Mouse (Mus musculus): ENCODE measurements at regions not wholly inside any gene's neighbourhood (a gene's known extent, or its start where the extent isn't known, plus 50 kb on each side); places are given as distances from the start of the nearest gene placed in this dataset.

- Histone ChIP-seq H3K4me3 (no peak overlapping the region), H3K27me3 (replicated peaks) (no peaks in the 10 kb centered on the region), H3K36me3 (no peaks in the 10 kb centered on the region), H3K4me2 (replicated peaks) (no peak overlapping the region), H3K9me3 (no peaks in the 10 kb centered on the region), H3K9ac (0 out of 2 replicates have a peak overlapping the region, but pooled peaks have one; percentile 3), H3K4me1 (peaks cover 56% of the 10 kb centered on the region), H3K27ac (peak overlapping the region; percentile 92)
- ATAC-seq (ENCODE audit: low FRiP score, low read depth) = no peak
- 71% methylated on average over 16 of the region's 16 CpGs for WGBS
Observed at GRCm38 (mm10) chr8:126667721-126668656, 74.2 kb upstream of the Irf2bp2 start.

GRCm38 (mm10) chr8:126667086-126667720, 73.4 kb upstream of the Irf2bp2 start:
- H3K27ac ChIP-seq = peak overlapping the region; percentile 92
- ATAC-seq (ENCODE audit: low FRiP score, low read depth) = peak; percentile 38
- H3K4me3 ChIP-seq = no peak overlapping the region
- peaks cover 64% of the 10 kb centered on the region for H3K4me1 ChIP-seq
- WGBS = 55% methylated on average over 12 of the region's 12 CpGs
- peak overlapping the region; percentile 38 for H3K4me2 ChIP-seq (replicated peaks)
- peak overlapping the region; percentile 36 for H3K9ac ChIP-seq
- no peaks in the 10 kb centered on the region for H3K27me3 ChIP-seq (replicated peaks)
- H3K9me3 ChIP-seq = no peaks in the 10 kb centered on the region
- H3K36me3 ChIP-seq = no peaks in the 10 kb centered on the region

- no peaks in the 10 kb centered on the region for H3K27me3 ChIP-seq (replicated peaks)
- peak overlapping the region; percentile 38 for H3K4me2 ChIP-seq (replicated peaks)
- peak; percentile 91 for ATAC-seq (ENCODE audit: low FRiP score, low read depth)
- no peaks in the 10 kb centered on the region for H3K9me3 ChIP-seq
- 2% methylated on average over 15 of the region's 15 CpGs for whole genome bisulfite sequencing
- peak overlapping the region; percentile 92 for H3K27ac ChIP-seq
- peak overlapping the region; percentile 36 for H3K9ac ChIP-seq
- peaks cover 71% of the 10 kb centered on the region for H3K4me1 ChIP-seq
- H3K4me3 ChIP-seq = no peak overlapping the region
- H3K36me3 ChIP-seq = no peaks in the 10 kb centered on the region
Observed at GRCm38 (mm10) chr8:126666327-126667085, 72.7 kb upstream of the Irf2bp2 start.

- peaks cover 78% of the 10 kb centered on the region for H3K4me1 ChIP-seq
- peak overlapping the region; percentile 38 for H3K4me2 ChIP-seq (replicated peaks)
- no peaks in the 10 kb centered on the region for H3K27me3 ChIP-seq (replicated peaks)
- H3K9ac ChIP-seq = 0 out of 2 replicates have a peak overlapping the region, but pooled peaks have one; percentile 18
- no peaks in the 10 kb centered on the region for H3K36me3 ChIP-seq
- H3K27ac ChIP-seq = peak overlapping the region; percentile 92
- 20% methylated on average over 18 of the region's 18 CpGs for WGBS
- no peak for ATAC-seq (ENCODE audit: low FRiP score, low read depth)
- H3K9me3 ChIP-seq = no peaks in the 10 kb centered on the region
- H3K4me3 ChIP-seq = no peak overlapping the region
Observed at GRCm38 (mm10) chr8:126665581-126666241, 71.9 kb upstream of the Irf2bp2 start.

GRCm38 (mm10) chr8:126664891-126665290, 71.1 kb upstream of the Irf2bp2 start:
- Histone ChIP-seq H3K36me3 (no peaks in the 10 kb centered on the region), H3K9ac (no peak overlapping the region), H3K4me2 (replicated peaks) (no peak overlapping the region), H3K9me3 (no peaks in the 10 kb centered on the region), H3K27me3 (replicated peaks) (no peaks in the 10 kb centered on the region), H3K4me3 (no peak overlapping the region), H3K4me1 (peaks cover 87% of the 10 kb centered on the region), H3K27ac (peak overlapping the region; percentile 92; the same call in 1 of the 2 replicates)
- no peak for ATAC-seq (ENCODE audit: low FRiP score, low read depth)
- 59% methylated on average over 5 of the region's 5 CpGs for WGBS

GRCm38 (mm10) chr8:126662797-126663784, 69.3 kb upstream of the Irf2bp2 start:
- H3K27me3 ChIP-seq (replicated peaks) = no peaks in the 10 kb centered on the region
- peak overlapping the region; percentile 32; the same call in 1 of the 2 replicates for H3K27ac ChIP-seq
- H3K4me2 ChIP-seq (replicated peaks) = peak overlapping the region; percentile 2; the same call in 1 of the 2 replicates
- peaks cover 84% of the 10 kb centered on the region for H3K4me1 ChIP-seq
- no peak overlapping the region for H3K4me3 ChIP-seq
- no peak for ATAC-seq (ENCODE audit: low FRiP score, low read depth)
- WGBS = 41% methylated on average over 14 of the region's 14 CpGs
- no peaks in the 10 kb centered on the region for H3K9me3 ChIP-seq
- H3K9ac ChIP-seq = peak overlapping the region; percentile 40; the same call in 1 of the 2 replicates
- H3K36me3 ChIP-seq = no peaks in the 10 kb centered on the region

- ATAC-seq (ENCODE audit: low FRiP score, low read depth) = no peak
- peak overlapping the region; percentile 53; the same call in 1 of the 2 replicates for H3K27ac ChIP-seq
- H3K4me3 ChIP-seq = no peak overlapping the region
- H3K4me2 ChIP-seq (replicated peaks) = no peak overlapping the region
- H3K36me3 ChIP-seq = no peaks in the 10 kb centered on the region
- no peaks in the 10 kb centered on the region for H3K9me3 ChIP-seq
- WGBS = 67% methylated on average over 5 of the region's 5 CpGs
- H3K9ac ChIP-seq = no peak overlapping the region
- H3K4me1 ChIP-seq = peaks cover 76% of the 10 kb centered on the region
- H3K27me3 ChIP-seq (replicated peaks) = no peaks in the 10 kb centered on the region
Observed at GRCm38 (mm10) chr8:126662151-126662550, 68.4 kb upstream of the Irf2bp2 start.

- H3K36me3 ChIP-seq = no peaks in the 10 kb centered on the region
- no peak overlapping the region for H3K4me3 ChIP-seq
- 46% methylated on average over 14 of the region's 14 CpGs for WGBS
- ATAC-seq (ENCODE audit: low FRiP score, low read depth) = no peak
- 0 out of 2 replicates have a peak overlapping the region, but pooled peaks have one; percentile 29 for H3K9ac ChIP-seq
- no peaks in the 10 kb centered on the region for H3K27me3 ChIP-seq (replicated peaks)
- H3K9me3 ChIP-seq = no peaks in the 10 kb centered on the region
- H3K4me1 ChIP-seq = peaks cover 71% of the 10 kb centered on the region
- H3K27ac ChIP-seq = peak overlapping the region; percentile 53; the same call in 1 of the 2 replicates
- peak overlapping the region; percentile 44 for H3K4me2 ChIP-seq (replicated peaks)
Observed at GRCm38 (mm10) chr8:126661511-126662142, 67.8 kb upstream of the Irf2bp2 start.

- peak overlapping the region; percentile 40; the same call in 1 of the 2 replicates for H3K9ac ChIP-seq
- peaks cover 64% of the 10 kb centered on the region for H3K4me1 ChIP-seq
- H3K9me3 ChIP-seq = no peaks in the 10 kb centered on the region
- H3K4me3 ChIP-seq = no peak overlapping the region
- H3K36me3 ChIP-seq = no peaks in the 10 kb centered on the region
- H3K27ac ChIP-seq = peak overlapping the region; percentile 80
- peak; percentile 57; the same call in 1 of the 2 replicates for ATAC-seq (ENCODE audit: low FRiP score, low read depth)
- 27% methylated on average over 12 of the region's 12 CpGs for WGBS
- no peaks in the 10 kb centered on the region for H3K27me3 ChIP-seq (replicated peaks)
- H3K4me2 ChIP-seq (replicated peaks) = peak overlapping the region; percentile 44
Observed at GRCm38 (mm10) chr8:126660658-126661316, 67.0 kb upstream of the Irf2bp2 start.
